11 mouse cellular contexts compared by ENCODE assay signal in genomic region chr9:55468397-55468796, GRCm38 (mm10). TPM values are rescaled to one million over a fixed set of nuclear protein-coding genes. Genes with fewer than 3 reads are reported as not detected.
DNase-seq lines count a peak whose midpoint lies in the region; ATAC-seq and TF ChIP-seq lines count a peak whose summit lies in the region.
"Had no signal": no experiment of that assay in that cellular context is flagged by ENCODE, and none has a peak within 500 bp of the region (broad histone marks: within the 10 kb centered on the region; RNA-seq: fewer than 3 reads in every experiment).

No protein-coding gene starts in this region.

- peaks cover 5% of the 10 kb centered on the region; the same call in 1 of the 2 replicates for H3K36me3 ChIP-seq in hindbrain, embryonic 14.5 days (replicated peaks; ENCODE audit: control insufficient read depth, insufficient read depth)
- no peaks in the 10 kb centered on the region for H3K36me3 ChIP-seq in hindbrain, embryonic 10.5 days
- H3K36me3 ChIP-seq in midbrain, postnatal 0 days (ENCODE audit: insufficient read depth, low read length) = 0 out of 2 replicates have a peak, but pooled peaks cover 2% of the 10 kb centered on the region
- H3K36me3 ChIP-seq in midbrain, embryonic 16.5 days (ENCODE audit: control insufficient read depth, insufficient read depth, low read length) = no peaks in the 10 kb centered on the region
- peaks cover 7% of the 10 kb centered on the region; the same call in 1 of the 2 replicates for H3K36me3 ChIP-seq in embryonic facial prominence, embryonic 14.5 days (ENCODE audit: control insufficient read depth, insufficient read depth, low read length)
- H3K36me3 ChIP-seq: embryonic facial prominence, embryonic 15.5 days had no signal

- no peaks in the 10 kb centered on the region for H3K4me1 ChIP-seq in hindbrain, embryonic 14.5 days (replicated peaks; ENCODE audit: control insufficient read depth, insufficient read depth, low read length)
- no peaks in the 10 kb centered on the region for H3K4me1 ChIP-seq in hindbrain, embryonic 10.5 days (replicated peaks)
- no peaks in the 10 kb centered on the region for H3K4me1 ChIP-seq in midbrain, postnatal 0 days (ENCODE audit: insufficient read depth, low read length)
- H3K4me1 ChIP-seq in midbrain, embryonic 16.5 days (ENCODE audit: control insufficient read depth, insufficient read depth, low read length) = no peaks in the 10 kb centered on the region
- no peaks in the 10 kb centered on the region for H3K4me1 ChIP-seq in embryonic facial prominence, embryonic 14.5 days (ENCODE audit: control insufficient read depth, insufficient read depth, low read length)
- H3K4me1 ChIP-seq: embryonic facial prominence, embryonic 15.5 days; limb, embryonic 13.5 days had no signal

- TF ChIP-seq CTCF in midbrain, postnatal 0 days (IDR thresholded peaks at IDR 0.05) = peak; percentile 72

- no peak overlapping the region for H3K4me3 ChIP-seq in hindbrain, embryonic 14.5 days (replicated peaks; ENCODE audit: low read length)
- no peak overlapping the region for H3K4me3 ChIP-seq in hindbrain, embryonic 10.5 days
- no peak overlapping the region for H3K4me3 ChIP-seq in midbrain, postnatal 0 days (ENCODE audit: low read depth, low read length)
- H3K4me3 ChIP-seq in midbrain, embryonic 16.5 days (ENCODE audit: low read depth, low read length) = no peak overlapping the region
- no peak overlapping the region for H3K4me3 ChIP-seq in embryonic facial prominence, embryonic 14.5 days (ENCODE audit: low read depth, low read length)
- H3K4me3 ChIP-seq: embryonic facial prominence, embryonic 15.5 days; limb, embryonic 13.5 days had no signal

- no peak overlapping the region for H3K9ac ChIP-seq in hindbrain, embryonic 14.5 days
- no peak overlapping the region for H3K9ac ChIP-seq in midbrain, postnatal 0 days (replicated peaks; ENCODE audit: low read length, poor library complexity, severe bottlenecking)
- H3K9ac ChIP-seq in midbrain, embryonic 16.5 days (ENCODE audit: low read depth, low read length) = no peak overlapping the region
- H3K9ac ChIP-seq in embryonic facial prominence, embryonic 14.5 days (ENCODE audit: low read depth, low read length) = no peak overlapping the region
- H3K9ac ChIP-seq: embryonic facial prominence, embryonic 15.5 days; limb, embryonic 13.5 days had no signal

- no peak for ATAC-seq in hindbrain, embryonic 14.5 days (ENCODE audit: low FRiP score)
- ATAC-seq in midbrain, postnatal 0 days (ENCODE audit: low FRiP score) = no peak
- ATAC-seq in midbrain, embryonic 16.5 days = no peak
- no peak for ATAC-seq in embryonic facial prominence, embryonic 14.5 days (ENCODE audit: low read depth)

- H3K27ac ChIP-seq in hindbrain, embryonic 14.5 days = no peak overlapping the region
- no peak overlapping the region for H3K27ac ChIP-seq in hindbrain, embryonic 10.5 days
- H3K27ac ChIP-seq in midbrain, postnatal 0 days (ENCODE audit: low read depth, low read length) = no peak overlapping the region
- no peak overlapping the region for H3K27ac ChIP-seq in midbrain, embryonic 16.5 days (ENCODE audit: low read length)
- H3K27ac ChIP-seq in embryonic facial prominence, embryonic 14.5 days (replicated peaks; ENCODE audit: low read depth, low read length) = no peak overlapping the region
- H3K27ac ChIP-seq: embryonic facial prominence, embryonic 15.5 days; limb, embryonic 13.5 days had no signal

- H3K4me2 ChIP-seq in hindbrain, embryonic 14.5 days (replicated peaks) = no peak overlapping the region
- H3K4me2 ChIP-seq in midbrain, postnatal 0 days (ENCODE audit: low read depth, low read length, poor library complexity, severe bottlenecking) = no peak overlapping the region
- no peak overlapping the region for H3K4me2 ChIP-seq in midbrain, embryonic 16.5 days (ENCODE audit: low read length)
- no peak overlapping the region for H3K4me2 ChIP-seq in embryonic facial prominence, embryonic 14.5 days (ENCODE audit: low read depth, low read length)
- H3K4me2 ChIP-seq: embryonic facial prominence, embryonic 15.5 days; limb, embryonic 13.5 days had no signal

- DNase-seq in hindbrain, embryonic 14.5 days (ENCODE audit: low spot score) = peak; percentile 61
- no peak for DNase-seq in hindbrain, embryonic 10.5 days (ENCODE audit: low spot score)
- DNase-seq in midbrain, postnatal 0 days (ENCODE audit: low spot score) = peak; percentile 49
- peak; percentile 73 for DNase-seq in embryonic facial prominence, embryonic 14.5 days (ENCODE audit: low spot score)
- no peak for DNase-seq in heart, adult 11 months
- no peak for DNase-seq in thymus, postnatal 36 days
- DNase-seq: gastrocnemius, postnatal 10 days; heart, postnatal 36 days had no signal

- H3K9me3 ChIP-seq in hindbrain, embryonic 14.5 days (ENCODE audit: control insufficient read depth, low read length) = no peaks in the 10 kb centered on the region
- no peaks in the 10 kb centered on the region for H3K9me3 ChIP-seq in hindbrain, embryonic 10.5 days
- H3K9me3 ChIP-seq in midbrain, postnatal 0 days (ENCODE audit: low read length) = no peaks in the 10 kb centered on the region
- no peaks in the 10 kb centered on the region for H3K9me3 ChIP-seq in midbrain, embryonic 16.5 days (replicated peaks; ENCODE audit: control insufficient read depth, low read length, poor library complexity, severe bottlenecking)
- H3K9me3 ChIP-seq in embryonic facial prominence, embryonic 14.5 days (ENCODE audit: control insufficient read depth, low read length) = no peaks in the 10 kb centered on the region
- H3K9me3 ChIP-seq: embryonic facial prominence, embryonic 15.5 days; limb, embryonic 13.5 days had no signal

- 55% methylated on average over 1 of the region's 1 CpGs for WGBS in hindbrain, embryonic 14.5 days
- WGBS in hindbrain, embryonic 10.5 days = 78% methylated on average over 1 of the region's 1 CpGs
- 41% methylated on average over 1 of the region's 1 CpGs for WGBS in midbrain, postnatal 0 days
- WGBS in midbrain, embryonic 16.5 days = 32% methylated on average over 1 of the region's 1 CpGs
- WGBS in embryonic facial prominence, embryonic 14.5 days = 53% methylated on average over 1 of the region's 1 CpGs

- H3K27me3 ChIP-seq in hindbrain, embryonic 14.5 days (ENCODE audit: control insufficient read depth, insufficient read depth, low read length) = no peaks in the 10 kb centered on the region
- H3K27me3 ChIP-seq in hindbrain, embryonic 10.5 days (ENCODE audit: insufficient read depth, poor library complexity, severe bottlenecking) = no peaks in the 10 kb centered on the region
- no peaks in the 10 kb centered on the region for H3K27me3 ChIP-seq in midbrain, postnatal 0 days (ENCODE audit: insufficient read depth, low read length)
- no peaks in the 10 kb centered on the region for H3K27me3 ChIP-seq in midbrain, embryonic 16.5 days (ENCODE audit: control insufficient read depth, insufficient read depth, low read depth, low read length)
- no peaks in the 10 kb centered on the region for H3K27me3 ChIP-seq in embryonic facial prominence, embryonic 14.5 days (replicated peaks; ENCODE audit: control insufficient read depth, insufficient read depth, low read length)
- H3K27me3 ChIP-seq: embryonic facial prominence, embryonic 15.5 days; limb, embryonic 13.5 days had no signal

RNA-seq across cellular contexts. Expression of gene Etfa, which starts 43.6 kb away (rescaled TPM):
- 94.5 and 99.0 TPM in 2 replicates for polyA plus RNA-seq in hindbrain, embryonic 14.5 days (2014; fragmentation: Nextera tagmentation; extraction: Ambion mirVana)
- 122 and 135 TPM in 2 replicates for polyA plus RNA-seq in hindbrain, embryonic 10.5 days (2016; fragmentation: Nextera tagmentation; extraction: Ambion mirVana)
- total RNA-seq in midbrain, postnatal 0 days (2014; rRNA removed) = 11.5 and 13.7 TPM in 2 replicates
- polyA plus RNA-seq in midbrain, postnatal 0 days (2015; fragmentation: Nextera tagmentation; extraction: Ambion mirVana) = 94.6 and 99.1 TPM in 2 replicates
- polyA plus RNA-seq in midbrain, embryonic 16.5 days (2015; fragmentation: Nextera tagmentation; extraction: Ambion mirVana) = 77.1 and 81.2 TPM in 2 replicates
- polyA plus RNA-seq in embryonic facial prominence, embryonic 14.5 days (2014; fragmentation: Nextera tagmentation; extraction: Ambion mirVana) = 182 and 191 TPM in 2 replicates

Comparison
In these comparisons a context has a peak if more than half of its experiments do, and no peak if none do; other contexts are left out.
1. DNase-seq: peak in hindbrain, embryonic 14.5 days (single experiment), midbrain, postnatal 0 days (single experiment) and embryonic facial prominence, embryonic 14.5 days (single experiment); none in hindbrain, embryonic 10.5 days (single experiment), heart, adult 11 months (single experiment) and thymus, postnatal 36 days (0 of 2).